Mouse (Mus musculus): Measurements from ENCODE around the gene Camk1d.
"Not testable (repeated sequence)": the region's sequence is repeated elsewhere in the genome, so short reads cannot be mapped to it uniquely, and the experiment has no call there.

The Camk1d gene

DNA sequence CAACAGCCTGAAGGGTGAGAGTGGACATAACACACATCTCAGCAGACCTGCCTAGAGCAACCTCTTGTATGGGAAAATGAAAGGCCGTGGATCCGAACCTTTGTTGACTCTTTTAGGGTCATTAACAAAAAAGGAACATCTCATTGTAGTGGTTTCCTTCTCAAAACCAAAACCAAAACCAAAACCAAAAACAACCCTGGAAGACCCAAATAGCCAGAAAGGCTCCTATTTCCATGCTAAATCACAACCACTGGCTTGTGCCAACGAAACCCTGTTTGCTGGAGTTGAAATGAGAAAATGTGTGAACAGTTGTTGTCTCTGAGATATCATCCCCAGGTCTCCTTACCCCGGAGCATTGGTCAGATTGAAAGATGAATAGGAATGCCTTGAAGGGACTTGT, 321.8 kb downstream of the Camk1d start:
- no peak for DNase-seq

DNA sequence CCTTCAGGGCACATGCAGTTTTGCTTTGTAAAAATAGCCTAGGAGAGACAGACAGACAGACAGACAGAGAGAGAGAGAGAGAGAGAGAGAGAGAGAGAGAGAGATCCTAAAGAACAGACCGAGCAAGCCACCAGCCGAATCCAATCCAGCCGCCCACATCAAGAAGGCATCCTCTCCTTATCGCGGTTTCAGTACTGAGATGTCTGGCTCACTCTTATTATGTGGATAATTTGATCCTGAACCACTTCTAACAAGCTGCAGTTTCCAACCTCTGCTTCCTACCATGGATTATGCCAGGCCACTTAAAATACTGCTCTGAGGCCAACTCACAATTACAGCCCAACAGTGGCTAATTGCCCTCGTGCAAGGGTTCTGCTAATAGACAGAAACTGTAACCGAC, 325.9 kb downstream of the Camk1d start:
- DNase-seq = no peak

DNA sequence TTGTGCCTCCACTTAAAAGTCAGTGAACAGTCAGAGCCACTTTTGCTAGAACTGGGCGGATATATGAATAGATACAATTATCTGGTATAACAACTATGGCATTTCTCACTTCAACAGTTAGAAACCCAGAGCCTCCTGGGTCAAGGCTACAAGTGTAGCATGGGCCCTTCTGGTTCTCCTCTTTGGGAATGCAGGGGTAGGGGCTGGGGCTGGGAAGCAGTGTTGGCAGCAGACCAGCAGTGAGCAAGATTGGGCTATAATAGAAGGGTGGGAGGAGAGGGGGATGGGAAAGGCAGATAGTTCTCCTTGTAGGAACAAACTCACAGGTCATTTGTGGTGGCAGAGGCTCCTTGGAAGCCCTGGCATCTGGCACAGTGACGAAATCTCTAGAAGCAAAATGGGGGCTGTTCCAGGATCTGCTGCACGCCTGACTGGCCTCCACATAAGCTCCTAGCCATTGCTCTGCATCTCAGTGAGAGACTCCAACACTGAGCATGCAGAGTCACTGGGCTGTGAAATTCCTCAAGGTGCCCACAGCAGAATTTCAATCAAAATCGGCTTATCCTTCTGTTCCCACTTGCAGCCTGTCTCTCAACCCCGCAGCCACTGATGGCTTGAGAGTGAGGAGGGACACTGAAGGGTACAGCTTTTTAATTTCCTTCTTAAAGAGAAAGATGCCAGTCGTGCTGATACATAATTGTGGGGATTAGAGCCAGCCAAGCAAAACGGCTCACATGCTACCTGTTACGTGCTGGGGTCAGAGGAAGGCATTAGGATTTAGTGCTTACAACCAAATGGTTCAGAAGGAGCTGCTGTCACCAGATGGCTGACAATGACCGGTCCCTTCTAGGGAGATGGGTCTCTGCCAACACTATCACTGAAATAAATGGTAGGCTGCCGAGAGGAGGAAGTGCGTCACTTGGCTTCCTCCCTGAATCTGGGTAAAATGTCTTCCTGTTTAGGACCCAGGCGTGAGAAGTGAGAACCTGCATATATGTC, 332.3 kb downstream of the Camk1d start:
- no peak for DNase-seq

DNA sequence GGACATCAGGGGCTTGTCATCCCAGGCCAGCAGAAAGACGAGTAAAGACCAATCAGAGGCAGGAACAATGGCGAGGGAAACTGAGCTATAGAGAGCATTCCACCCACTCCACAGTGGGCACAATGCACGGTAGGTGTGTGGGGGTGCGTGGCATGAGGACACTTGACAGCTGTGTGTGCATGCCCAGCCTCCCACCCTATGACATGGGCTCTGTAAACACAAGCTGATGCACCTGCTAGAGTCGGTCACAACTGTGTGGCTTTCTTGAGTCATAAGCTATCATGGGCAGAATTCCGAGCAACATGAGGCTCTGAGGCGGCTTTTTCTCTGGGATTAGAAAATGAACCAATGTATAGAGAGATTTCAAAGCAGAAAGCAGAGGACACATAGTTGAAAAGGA, 333.3 kb downstream of the Camk1d start:
- DNase-seq = no peak

DNA sequence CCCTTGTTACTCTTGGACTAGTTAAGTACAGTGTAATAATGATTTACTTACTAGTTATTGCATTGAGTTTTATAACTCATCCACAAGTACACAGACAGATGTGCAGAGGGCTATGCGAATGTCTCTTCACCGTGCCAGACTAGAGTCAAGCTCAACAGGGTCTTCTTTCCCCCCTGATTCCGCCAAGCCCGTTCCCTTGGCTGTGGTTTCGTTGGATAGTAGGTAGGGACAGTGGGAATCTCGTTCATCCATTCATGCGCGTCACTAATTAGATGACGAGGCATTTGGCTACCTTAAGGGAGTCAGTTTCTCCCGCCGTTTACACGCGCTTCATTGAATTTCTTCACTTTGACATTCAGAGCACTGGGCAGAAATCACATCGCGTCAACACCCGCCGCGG, 335.4 kb downstream of the Camk1d start:
- not testable (repeated sequence) for DNase-seq

DNA sequence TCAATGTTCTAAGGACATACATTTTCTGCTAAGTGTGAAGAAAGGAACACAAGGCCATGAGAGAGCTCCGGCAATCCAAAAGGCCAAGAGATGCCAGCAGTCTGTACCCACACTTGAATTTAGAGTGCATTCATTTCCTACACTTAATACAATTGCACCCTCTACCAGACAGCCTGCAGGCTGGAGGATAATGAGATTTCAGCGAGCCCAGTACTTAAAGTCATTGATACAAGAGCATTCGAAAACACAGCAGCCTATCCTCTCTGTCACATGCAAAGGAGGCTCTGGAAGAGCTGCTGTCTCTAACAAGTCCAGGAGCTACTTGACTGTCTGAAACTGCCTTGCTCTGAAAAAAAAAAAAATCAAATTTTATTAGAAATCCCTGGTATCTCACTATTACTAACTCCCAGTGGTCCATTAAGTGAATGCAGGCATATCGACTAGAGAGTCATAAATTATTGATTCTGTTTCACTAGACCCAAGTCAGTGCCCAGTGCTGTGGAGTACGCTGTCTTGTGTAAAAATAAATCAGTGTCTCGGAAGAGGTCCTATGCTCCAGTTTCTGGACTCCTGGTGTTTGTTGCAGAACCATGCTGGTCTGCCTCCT, 336.1 kb downstream of the Camk1d start:
- DNase-seq = no peak

DNA sequence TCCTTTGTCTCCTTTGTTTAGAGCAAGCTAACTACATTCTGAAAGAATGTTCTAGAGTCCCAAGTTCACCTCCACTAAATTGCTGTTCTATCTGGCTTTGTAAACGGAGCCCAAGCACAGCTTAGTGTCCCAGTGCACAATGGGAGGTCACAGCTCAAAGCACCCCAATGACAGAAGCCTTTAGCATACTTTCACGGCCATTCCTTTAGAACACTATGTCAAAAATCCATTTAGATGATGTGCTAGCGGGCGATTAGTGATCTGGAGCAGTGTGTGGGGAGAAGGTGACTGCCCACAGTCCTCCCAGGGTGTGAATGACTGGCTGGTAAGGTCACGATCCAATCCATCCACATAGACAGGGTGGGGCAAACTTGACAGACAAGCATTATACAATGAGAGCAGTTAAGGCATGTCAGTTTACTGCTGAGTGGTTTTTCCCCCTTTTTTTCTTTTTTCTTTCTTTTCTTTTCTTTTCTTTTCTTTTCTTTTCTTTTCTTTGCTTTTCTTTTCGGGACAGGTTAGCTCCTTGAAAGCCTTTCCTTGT, 341.4 kb downstream of the Camk1d start:
- DNase-seq = no peak

DNA sequence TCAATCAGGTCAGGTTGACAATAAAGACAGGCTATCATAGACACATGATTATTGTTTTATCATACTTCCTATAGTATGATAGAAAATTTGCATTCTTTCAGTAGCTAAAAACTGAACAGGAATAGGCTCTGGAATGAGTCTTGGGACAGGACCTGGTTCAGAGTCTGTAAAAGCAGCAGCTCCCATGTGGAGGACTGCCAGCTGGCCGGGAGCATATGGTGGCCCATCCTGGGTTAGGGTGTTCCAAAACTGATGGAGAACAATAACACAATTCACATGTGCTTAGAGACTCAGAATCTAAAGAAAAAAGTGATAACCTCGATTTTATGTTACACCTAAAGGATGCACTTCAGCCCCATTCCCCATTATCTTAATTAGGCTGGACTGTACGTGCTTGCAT, 343.0 kb downstream of the Camk1d start:
- no peak for DNase-seq

DNA sequence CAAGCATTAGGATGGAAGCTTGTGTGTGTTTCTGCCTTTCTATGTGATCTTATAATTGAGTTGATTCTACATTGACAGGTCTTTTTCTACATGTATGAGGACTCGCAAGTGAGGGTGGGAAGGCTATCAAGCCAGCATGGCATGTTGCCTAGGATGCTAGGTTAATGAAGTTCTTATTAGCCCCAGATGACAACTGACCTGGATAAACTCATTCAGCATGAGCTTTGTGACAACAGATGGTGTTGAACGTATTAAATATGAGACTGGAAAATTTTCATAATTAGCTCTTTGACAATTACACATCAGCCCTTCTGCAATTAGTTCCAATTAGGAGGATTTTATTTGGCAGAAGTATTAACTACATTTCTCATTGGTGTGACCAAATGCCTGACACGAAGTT, 343.7 kb downstream of the Camk1d start:
- no peak for DNase-seq

DNA sequence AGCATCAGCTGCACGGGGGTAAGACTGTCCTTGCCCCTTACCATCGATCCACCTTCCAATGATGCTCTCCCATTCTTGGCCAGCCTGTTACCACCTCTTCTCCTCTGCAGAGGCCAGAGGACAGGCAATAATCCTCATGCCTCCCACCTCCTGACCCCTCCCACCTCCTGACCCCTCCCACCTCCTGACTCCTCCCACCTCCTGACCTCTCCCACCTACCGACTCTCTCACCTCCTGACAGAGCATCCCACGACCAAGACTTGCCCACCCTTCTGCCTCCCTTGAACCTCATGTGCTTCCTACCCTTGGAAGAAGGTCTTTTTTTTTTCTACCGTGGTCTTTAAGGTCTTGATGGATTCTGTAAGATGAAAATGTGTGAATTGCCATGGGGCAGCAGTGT, 350.5 kb downstream of the Camk1d start:
- no peak for DNase-seq

DNA sequence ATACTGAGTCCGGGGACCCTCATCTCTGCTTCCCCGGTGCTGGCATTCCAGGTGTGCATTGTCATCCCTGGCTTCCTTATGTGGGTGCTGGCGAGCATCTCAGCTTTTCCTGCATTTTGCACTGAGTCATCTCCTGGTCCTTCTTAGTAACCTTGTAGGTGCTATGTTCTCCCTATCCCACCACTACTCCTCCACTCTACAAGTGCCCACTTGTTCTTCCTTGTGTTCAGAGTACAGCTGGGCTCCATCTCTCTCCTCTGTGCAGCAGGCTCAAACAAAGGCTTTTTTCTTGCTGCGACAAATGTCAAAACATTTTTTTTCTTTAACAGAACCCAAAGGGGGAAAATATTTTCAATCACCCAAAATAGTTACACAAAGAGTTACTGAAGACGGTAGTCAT, 356.3 kb downstream of the Camk1d start:
- DNase-seq = no peak

DNA sequence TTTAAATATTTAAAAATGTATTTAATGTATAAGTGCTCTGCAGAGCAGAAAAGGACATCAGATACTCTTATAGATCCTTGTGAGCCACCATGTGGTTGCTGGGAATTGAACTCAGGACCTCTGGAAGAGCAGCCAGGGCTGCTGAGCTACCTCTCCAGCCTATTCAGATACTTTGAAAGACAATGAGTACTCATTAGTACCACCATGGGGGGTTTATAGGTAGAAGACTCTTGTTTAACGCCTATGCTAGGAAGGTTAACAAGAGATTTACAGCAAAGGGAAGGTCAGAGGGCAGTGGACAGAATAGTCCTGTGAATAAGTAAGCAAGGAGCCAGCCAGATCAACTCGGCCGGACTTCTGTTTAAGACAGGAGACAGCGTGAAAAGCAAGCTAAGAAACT, 357.3 kb downstream of the Camk1d start:
- no peak for DNase-seq

DNA sequence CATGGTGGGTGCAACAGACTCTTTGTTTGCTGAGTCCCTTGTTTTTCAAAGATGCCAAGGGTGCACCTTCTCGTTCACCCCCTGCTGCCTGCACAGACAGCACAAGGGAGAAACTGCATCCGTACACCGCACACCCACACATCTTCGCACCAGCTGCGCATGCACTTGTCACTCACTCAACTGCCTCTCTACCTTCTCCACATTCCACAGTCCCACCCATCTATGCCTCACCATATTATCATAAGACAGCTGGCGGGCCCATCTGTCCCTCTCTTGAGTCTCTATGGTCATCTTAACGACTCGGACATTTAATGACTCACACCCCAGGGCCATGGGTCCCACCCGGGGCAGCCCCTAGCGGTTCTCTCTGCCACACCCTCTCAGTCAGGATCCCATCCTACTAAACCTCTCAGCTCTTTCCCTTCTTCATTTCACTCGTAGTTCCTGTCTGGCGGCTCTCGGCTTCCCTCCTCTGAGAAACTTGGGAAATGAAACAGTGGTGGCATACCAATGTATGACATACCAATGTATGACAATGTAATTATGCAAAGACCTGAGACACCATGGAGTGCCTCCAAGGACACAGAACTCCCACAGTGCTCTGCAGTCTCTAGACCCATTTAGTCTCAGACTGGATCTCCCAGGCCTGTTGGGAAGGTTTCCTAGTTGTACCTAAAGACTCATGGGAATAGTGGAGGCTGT, 361.3 kb downstream of the Camk1d start:
- DNase-seq = no peak

DNA sequence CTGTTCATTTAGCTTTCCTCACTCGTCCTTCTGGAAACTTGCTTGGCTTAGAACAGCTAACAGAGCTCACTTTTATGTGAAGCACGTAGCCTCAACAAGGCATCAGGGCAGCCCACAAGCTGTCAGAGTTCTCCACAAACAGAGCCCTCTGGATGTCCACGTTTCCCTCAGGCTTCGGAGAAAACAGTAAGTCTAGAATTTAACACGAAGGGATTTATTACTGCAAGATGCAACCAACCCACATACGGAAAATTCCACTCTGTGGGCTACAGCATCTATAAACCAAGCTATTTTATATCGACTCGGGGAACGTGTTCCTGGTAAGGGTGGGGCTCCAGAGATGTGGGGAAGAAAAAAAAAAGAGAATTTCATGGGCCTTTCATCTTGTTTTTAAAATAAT, 369.0 kb downstream of the Camk1d start:
- DNase-seq = no peak

DNA sequence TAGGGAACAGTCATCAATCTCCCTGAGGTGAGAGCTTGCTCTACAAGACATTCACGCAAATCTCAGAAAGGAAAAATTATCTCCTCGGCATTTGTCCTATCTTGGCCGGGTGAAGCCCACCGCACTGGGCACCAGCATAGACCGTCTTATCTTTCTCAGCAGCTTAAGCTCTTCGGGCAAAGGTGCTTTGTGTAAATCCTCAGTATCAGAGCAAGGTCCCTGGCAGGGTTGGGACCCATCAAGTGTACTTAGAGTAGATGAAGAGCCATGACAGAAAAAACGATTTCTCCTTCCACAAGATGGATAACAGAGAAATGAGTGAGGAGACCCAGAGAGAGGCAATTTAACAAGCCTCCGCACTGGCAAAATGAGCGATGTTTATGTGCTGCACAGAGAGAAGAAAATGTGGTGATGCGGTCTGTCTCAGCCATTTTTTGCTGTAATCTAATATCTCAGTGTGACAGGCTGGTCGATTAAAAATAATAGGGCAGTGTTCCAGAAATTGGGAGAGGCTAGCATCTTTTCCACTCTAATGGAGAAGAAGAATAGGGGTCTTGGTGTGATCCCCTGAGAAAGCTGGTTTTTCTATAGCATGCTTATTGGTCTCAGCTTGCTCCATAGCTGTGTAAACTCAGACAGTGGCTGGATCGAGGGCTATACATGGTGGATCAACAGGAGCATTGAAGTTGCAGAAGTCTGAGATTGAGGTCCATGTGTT, 386.6 kb downstream of the Camk1d start:
- no peak for DNase-seq

DNA sequence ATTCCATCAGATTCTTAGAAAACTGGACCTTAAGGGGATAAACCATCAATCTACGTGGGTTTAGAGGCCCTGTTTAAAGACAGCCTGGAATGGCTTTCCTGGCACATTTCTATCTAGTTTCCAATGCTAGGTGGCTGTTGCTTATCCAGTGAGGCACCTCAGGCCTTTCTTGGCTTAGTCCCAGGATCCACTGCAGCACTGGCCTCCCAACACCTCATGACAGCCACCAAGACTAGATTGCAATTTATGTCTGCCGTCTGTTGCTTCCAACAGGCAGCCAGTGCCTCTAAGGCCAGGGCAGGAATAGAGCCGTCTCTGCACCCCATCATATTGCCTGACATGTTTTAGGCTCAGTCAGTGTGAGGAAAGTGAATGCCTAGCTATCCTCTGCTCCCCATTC, 389.5 kb downstream of the Camk1d start:
- DNase-seq = no peak

DNA sequence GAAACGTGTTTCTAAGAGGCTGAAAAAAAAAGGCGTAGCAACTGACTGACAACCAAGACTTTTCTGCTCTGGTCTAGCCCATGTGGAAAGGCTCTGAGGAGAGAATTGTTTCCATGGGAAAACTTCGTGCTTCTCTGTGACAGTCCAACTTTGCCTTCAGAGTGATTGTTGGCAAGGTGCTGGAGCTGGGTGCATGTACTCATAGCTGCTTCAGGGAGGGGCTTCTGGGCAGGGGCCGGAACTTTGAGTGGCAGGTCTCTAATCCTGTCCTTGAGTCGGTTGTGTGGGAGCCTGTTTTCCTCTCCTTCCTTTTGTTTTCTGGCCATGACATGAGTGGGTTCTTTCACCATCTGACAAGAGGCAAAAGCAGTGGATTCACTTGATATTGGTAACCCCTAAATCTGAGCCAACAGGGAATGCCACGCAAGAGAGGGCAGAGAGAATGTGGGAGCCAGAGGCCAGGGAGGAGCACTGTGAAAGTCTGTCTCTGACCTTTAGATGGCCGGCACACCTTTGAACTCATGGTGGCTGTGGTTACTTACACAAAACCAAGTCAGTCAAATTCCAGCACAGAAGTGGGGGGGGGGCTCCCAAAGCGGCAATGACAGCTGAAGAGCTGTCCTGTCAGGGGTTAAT, 392.5 kb downstream of the Camk1d start:
- no peak for DNase-seq

DNA sequence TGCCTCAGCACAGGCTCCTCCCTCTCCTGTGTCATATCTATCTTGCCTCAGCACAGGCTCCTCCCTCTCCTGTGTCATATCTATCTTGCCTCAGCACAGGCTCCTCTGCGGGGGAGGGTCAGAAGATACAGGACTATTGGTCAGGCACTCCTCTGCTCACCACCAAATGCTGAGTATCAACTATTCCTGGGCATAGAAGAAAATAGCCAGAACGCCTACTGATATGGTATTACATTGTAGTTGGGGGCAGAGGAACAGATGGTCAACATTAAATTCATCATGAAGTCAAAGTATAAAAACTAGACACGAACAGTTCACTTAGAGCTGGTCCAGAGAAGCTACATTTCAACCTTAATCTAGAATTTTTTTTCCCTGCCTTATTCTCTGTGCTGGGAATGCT, 395.2 kb downstream of the Camk1d start:
- DNase-seq = no peak

DNA sequence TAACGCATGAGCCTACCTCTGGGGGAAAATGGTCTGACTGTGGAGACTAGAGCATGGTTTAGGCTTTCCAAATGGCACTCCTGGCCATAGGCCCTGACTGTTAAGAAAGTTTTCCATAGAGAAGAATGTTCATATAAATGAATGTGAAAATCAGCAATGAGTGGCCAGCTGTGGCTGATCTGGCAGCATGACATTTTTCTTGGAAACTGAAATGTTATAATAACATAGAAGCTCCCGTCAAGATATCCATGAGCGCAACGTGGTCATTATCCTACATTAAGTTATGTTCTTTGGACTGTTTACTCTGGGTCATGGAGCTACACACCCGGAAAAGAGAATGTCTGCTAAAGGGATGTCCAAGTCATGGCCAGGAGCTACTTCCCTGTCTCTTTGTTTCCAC, 397.6 kb downstream of the Camk1d start:
- DNase-seq = no peak

DNA sequence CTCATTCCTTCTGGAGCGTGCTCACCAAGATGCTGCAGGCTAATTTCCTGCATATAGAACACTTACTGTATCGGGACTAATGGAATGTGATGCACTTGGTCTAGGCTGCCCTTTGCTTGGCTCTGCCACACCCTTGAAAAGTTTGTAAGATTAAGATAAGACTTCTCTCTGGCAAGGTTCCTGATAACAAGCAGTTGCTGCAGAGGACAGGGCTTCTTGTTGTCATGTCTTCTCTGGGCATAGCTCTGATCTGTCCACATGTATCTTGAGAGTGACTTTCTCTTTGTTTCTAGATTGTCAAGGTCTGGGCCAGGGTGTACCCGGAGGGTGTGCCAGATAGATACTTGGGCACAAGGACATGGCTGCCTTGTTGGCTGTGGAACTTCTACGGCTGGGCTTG, 398.1 kb downstream of the Camk1d start:
- DNase-seq = no peak

DNA sequence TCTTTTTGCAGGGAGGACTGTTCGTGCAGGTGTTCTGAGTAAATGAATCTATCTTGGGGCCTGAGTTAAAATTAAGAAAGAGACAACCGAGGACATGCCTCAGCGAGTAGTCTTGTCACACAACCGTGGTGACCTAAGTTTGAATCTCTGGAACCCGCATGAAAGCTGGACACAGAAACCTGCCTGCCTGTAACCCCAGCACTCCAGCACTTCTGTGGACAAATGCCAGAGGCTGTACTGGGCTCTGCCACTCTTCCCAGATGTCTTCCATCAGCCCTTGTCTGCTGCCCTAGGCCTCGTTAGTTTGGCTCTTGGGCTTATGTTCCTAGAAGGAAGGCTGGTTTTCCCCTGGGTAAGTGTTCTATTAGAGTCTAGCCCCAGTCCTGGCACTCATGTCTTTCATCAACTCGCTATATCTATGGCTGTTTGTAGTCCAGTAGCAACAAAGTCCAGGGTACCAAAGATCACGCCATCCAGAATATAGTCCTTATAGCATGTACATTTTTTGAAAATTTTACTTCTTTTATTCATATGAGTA, 399.0 kb downstream of the Camk1d start:
- no peak for DNase-seq

DNA sequence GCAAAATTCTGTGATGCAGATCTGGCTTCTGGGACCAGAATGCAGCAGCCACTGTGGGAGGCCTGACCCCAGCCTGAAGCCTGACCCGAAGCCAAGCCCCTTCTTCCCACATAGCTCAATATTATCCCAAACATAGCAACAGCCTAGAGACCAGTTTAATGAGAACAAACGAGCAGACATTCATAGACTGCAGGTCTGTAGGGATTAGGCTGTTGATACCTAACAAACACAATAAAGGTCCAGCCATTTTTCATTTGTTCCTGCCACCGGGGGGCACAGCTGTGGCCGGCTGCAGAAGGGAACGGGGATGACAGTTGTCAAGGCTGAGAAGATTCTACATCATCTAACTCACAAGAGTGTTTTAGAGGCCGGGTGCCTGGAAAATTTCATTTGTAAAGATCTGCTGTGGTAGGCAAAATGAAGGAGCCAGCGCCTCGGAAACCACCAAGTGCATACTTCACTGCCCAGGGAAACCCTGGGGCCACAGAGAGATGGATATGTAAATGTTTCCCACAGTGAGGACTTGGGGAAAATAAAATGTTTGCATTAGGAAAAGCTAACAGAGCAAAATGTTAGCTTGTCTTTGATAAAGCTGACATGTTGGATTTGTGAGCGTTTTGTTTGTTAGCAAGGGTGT, 399.7 kb downstream of the Camk1d start:
- DNase-seq = peak; percentile 70
